Mouse (Mus musculus) small intestine, adult 2 months (tissue): ENCODE data around the gene Ssh1.

ENCODE experiments used
- CTCF ChIP-seq: fragments of 200-500 bp; IDR thresholded peaks from 2 replicates; pipeline ENCODE4 v1.5.1; 2012; ENCODE audit warnings: low read depth, mild to moderate bottlenecking, control low read depth, inconsistent platforms, low read length, moderate library complexity, mixed read lengths; ENCODE audit not compliant: insufficient replicate concordance, insufficient read length; ENCODE audit errors: extremely low read depth
- POLR2A ChIP-seq: fragments of 200-500 bp; IDR thresholded peaks from 2 replicates; pipeline ENCODE4 v1.6.1; 2012; ENCODE audit warnings: low read depth, mild to moderate bottlenecking, control low read depth, inconsistent platforms, low read length, moderate library complexity

GRCm38 (mm10) chr5:113910065-113910701 lies 83.5 kb downstream of the Ssh1 start:
- TF ChIP-seq CTCF (no peak), POLR2A (no peak; the same call in 1 of the 2 replicates)
